Mouse (Mus musculus): ENCODE measurements at regions not wholly inside any gene's neighbourhood (a gene's known extent, or its start where the extent isn't known, plus 50 kb on each side); places are given as distances from the start of the nearest gene placed in this dataset.

DNA sequence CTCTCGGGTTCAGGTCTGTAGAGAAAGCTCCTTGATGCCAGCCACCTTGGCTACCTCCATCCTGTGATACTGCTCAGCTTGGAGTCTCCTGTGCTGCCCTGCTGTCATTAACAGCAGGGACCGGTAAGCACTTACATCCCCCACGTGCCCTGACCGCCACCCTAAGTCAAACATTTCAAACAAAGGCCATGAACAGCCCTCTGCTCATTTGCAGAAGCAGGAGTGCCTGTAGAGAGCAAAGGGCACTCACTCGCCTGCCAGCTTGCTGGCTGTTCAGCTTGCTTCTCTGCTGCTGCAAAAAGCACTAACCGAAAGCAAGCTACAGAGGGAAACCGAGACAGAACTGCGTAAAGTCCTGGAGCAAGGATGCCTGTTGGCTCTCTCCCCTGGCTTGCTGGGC is 61.8 kb upstream of the Thy1 start:
- no peak for TF ChIP-seq TAL1 (conservative IDR thresholded peaks at IDR 0.05; ENCODE audit: low read depth, low read length)
- no peak for TF ChIP-seq GATA2 (IDR thresholded peaks at IDR 0.05; ENCODE audit: borderline replicate concordance, low read depth, low read length)
- TF ChIP-seq CTCF (IDR thresholded peaks at IDR 0.05; ENCODE audit: low read depth, low read length) = no peak
- no peak for TF ChIP-seq GATA1 (IDR thresholded peaks at IDR 0.05; ENCODE audit: borderline replicate concordance, low read length)
- TF ChIP-seq POLR2AphosphoS5 (IDR thresholded peaks at IDR 0.05; ENCODE audit: insufficient replicate concordance, low read depth, low read length) = no peak
- H3K9me3 ChIP-seq (replicated peaks) = no peaks in the 10 kb centered on the region
- H3K36me3 ChIP-seq (replicated peaks) = no peaks in the 10 kb centered on the region
- peaks cover 5% of the 10 kb centered on the region; the same call in 1 of the 2 replicates for H3K27me3 ChIP-seq (ENCODE audit: insufficient read depth, low read length)
- ATAC-seq (ENCODE audit: extremely low read depth, insufficient number of reproducible peaks, low FRiP score, poor library complexity, severe bottlenecking) (no peak), DNase-seq (ENCODE audit: low spot score) (no peak)
- no peak overlapping the region for H3K4me3 ChIP-seq (ENCODE audit: low read depth, low read length)
- H3K4me1 ChIP-seq (ENCODE audit: insufficient read depth, low read depth, low read length) = no peaks in the 10 kb centered on the region

DNA sequence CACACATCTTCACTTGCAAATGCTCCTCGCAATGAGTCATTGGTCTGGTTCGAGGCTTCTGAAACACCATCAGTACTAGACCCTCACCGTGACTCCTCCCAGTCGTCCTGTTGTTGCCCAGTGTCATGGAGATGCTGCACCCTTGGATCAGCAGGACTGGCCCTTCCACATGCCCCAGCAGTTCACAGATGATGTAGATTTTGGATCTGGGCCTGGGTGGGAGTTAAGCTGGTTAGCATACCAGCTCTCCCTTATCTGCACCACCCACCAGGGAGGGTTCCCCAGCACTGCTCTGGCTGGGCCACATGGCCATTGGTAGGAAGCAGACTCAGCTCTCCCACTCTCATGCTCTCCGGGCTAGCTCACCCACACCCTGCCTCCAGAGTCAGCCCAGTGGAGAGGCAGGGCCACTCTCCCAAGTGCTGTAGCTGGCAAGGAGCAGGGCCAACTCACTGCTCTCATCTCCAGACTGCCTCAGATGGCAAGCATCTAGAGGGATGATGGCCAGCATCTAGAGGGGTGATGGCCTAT is 60.8 kb upstream of the Thy1 start:
- TF ChIP-seq GATA2 (IDR thresholded peaks at IDR 0.05; ENCODE audit: borderline replicate concordance, low read depth, low read length) (no peak), GATA1 (IDR thresholded peaks at IDR 0.05; ENCODE audit: borderline replicate concordance, low read length) (no peak), TAL1 (conservative IDR thresholded peaks at IDR 0.05; ENCODE audit: low read depth, low read length) (no peak), POLR2AphosphoS5 (IDR thresholded peaks at IDR 0.05; ENCODE audit: insufficient replicate concordance, low read depth, low read length) (no peak), CTCF (IDR thresholded peaks at IDR 0.05; ENCODE audit: low read depth, low read length) (no peak)
- Histone ChIP-seq H3K9me3 (replicated peaks) (no peaks in the 10 kb centered on the region), H3K36me3 (replicated peaks) (no peaks in the 10 kb centered on the region), H3K27me3 (ENCODE audit: insufficient read depth, low read length) (peaks cover 5% of the 10 kb centered on the region; the same call in 1 of the 2 replicates), H3K4me3 (ENCODE audit: low read depth, low read length) (no peak overlapping the region), H3K4me1 (ENCODE audit: insufficient read depth, low read depth, low read length) (no peaks in the 10 kb centered on the region)
- DNase-seq (ENCODE audit: low spot score) (no peak), ATAC-seq (ENCODE audit: extremely low read depth, insufficient number of reproducible peaks, low FRiP score, poor library complexity, severe bottlenecking) (no peak)

DNA sequence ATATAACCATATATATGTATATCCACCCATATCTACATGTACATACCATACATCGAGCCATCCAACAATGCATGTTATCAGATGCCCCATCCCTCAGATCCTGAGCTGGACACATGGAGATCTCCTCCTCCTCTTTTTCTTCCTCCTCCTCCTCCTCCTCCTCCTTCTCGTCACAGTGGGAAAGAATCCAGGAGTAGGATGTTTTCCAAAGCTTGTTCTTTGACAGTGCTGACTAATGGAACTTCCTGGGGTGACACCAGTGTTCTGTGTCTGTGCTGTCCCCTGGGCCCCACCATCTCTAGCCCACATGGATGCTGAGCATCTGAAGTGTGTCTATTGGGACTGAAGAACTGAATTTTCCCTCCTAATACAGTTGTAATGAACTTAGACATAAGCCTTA is 60.0 kb upstream of the Thy1 start:
- peaks cover 5% of the 10 kb centered on the region; the same call in 1 of the 2 replicates for H3K27me3 ChIP-seq (ENCODE audit: insufficient read depth, low read length)

GRCm38 (mm10) chr9:43984181-43985062 is 58.8 kb upstream of the Thy1 start:
- no peak overlapping the region for H3K4me3 ChIP-seq (ENCODE audit: low read depth, low read length)
- H3K36me3 ChIP-seq (replicated peaks) = no peaks in the 10 kb centered on the region
- H3K9me3 ChIP-seq (replicated peaks) = no peaks in the 10 kb centered on the region
- no peaks in the 10 kb centered on the region for H3K4me1 ChIP-seq (ENCODE audit: insufficient read depth, low read depth, low read length)
- no peak for ATAC-seq (ENCODE audit: extremely low read depth, insufficient number of reproducible peaks, low FRiP score, poor library complexity, severe bottlenecking)
- TF ChIP-seq POLR2AphosphoS5 (IDR thresholded peaks at IDR 0.05; ENCODE audit: insufficient replicate concordance, low read depth, low read length) (no peak), CTCF (IDR thresholded peaks at IDR 0.05; ENCODE audit: low read depth, low read length) (peak; percentile 82)
- peaks cover 3% of the 10 kb centered on the region; the same call in 1 of the 2 replicates for H3K27me3 ChIP-seq (ENCODE audit: insufficient read depth, low read length)
- DNase-seq (ENCODE audit: low spot score) = peak; percentile 59

More for the DNA sequence above, 60.0 kb upstream of the Thy1 start:
- no peaks in the 10 kb centered on the region for H3K4me1 ChIP-seq (ENCODE audit: insufficient read depth, low read depth, low read length)
- TF ChIP-seq GATA2 (IDR thresholded peaks at IDR 0.05; ENCODE audit: borderline replicate concordance, low read depth, low read length) = no peak
- ATAC-seq (ENCODE audit: extremely low read depth, insufficient number of reproducible peaks, low FRiP score, poor library complexity, severe bottlenecking) (no peak), DNase-seq (ENCODE audit: low spot score) (no peak)
- H3K36me3 ChIP-seq (replicated peaks) = no peaks in the 10 kb centered on the region
- H3K4me3 ChIP-seq (ENCODE audit: low read depth, low read length) = no peak overlapping the region
- H3K9me3 ChIP-seq (replicated peaks) = no peaks in the 10 kb centered on the region

DNA sequence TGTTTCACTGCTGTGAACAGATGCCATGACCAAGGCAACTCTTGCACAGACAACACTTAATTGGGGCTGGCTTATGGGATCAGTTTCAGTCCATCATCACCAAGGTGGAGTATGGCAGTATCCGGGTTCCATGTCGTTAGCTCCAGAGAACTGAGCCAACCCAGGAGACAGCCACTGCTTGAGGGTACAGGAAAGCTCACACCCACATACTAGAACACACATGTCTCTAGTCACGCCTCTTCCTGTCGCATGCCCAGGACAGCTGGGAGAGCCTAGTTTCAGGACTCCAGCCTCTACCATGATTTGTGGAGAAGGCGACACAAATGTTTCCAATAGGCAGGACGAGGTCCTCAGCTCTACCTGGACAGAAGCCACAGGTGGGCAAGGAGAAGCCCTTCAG is 55.2 kb upstream of the Thy1 start:
- Histone ChIP-seq H3K4me3 (ENCODE audit: low read depth, low read length) (no peak overlapping the region), H3K36me3 (replicated peaks) (no peaks in the 10 kb centered on the region), H3K4me1 (ENCODE audit: insufficient read depth, low read depth, low read length) (no peaks in the 10 kb centered on the region), H3K27me3 (ENCODE audit: insufficient read depth, low read length) (peaks cover 4% of the 10 kb centered on the region; the same call in 1 of the 2 replicates), H3K9me3 (replicated peaks) (no peaks in the 10 kb centered on the region)
- ATAC-seq (ENCODE audit: extremely low read depth, insufficient number of reproducible peaks, low FRiP score, poor library complexity, severe bottlenecking) (no peak), DNase-seq (ENCODE audit: low spot score) (no peak)
- TF ChIP-seq GATA1 (IDR thresholded peaks at IDR 0.05; ENCODE audit: borderline replicate concordance, low read length) (no peak), POLR2AphosphoS5 (IDR thresholded peaks at IDR 0.05; ENCODE audit: insufficient replicate concordance, low read depth, low read length) (no peak), GATA2 (IDR thresholded peaks at IDR 0.05; ENCODE audit: borderline replicate concordance, low read depth, low read length) (no peak), CTCF (IDR thresholded peaks at IDR 0.05; ENCODE audit: low read depth, low read length) (no peak), TAL1 (conservative IDR thresholded peaks at IDR 0.05; ENCODE audit: low read depth, low read length) (no peak)

DNA sequence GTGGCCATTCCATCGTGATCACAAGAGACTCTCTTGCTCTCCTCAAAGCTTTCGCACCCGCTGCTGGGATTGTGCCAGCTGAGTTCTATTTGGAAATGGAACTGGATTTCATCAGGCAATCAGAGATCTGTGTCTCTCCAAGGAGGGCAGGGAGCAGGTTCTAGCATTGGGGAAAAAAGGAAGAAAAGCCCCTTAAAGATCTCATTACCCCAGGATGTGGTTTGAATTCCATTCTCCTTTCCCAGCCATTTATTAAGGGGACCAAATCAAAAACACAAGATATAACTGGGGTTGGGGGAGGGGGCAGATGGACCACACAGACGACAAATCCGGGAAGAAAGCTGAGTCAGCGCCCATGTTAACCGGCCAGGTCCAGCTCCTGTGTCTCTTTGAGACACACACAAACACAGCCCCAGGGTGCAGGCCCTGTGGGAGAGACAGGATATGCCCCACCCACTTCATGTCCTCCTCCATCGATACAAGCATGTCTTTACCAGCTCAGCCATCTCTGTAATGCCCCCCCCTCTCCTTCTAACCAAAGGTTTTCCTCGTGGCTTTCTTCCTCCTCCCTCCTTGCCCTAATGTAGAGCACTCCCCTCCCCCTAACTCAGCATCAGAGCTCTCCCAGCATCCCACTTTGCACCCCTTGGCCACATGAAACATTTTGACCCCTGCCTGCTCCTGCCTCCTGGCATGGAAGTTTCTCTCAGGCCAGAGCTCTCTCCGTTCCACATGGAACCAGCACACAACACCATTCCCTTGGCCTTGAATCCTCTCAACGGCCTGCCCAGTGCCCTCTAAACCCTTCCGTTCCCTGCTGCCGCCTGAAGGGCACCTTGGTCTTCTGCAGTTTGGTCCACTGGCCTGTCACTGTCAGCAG is 54.0 kb upstream of the Thy1 start:
- Histone ChIP-seq H3K27me3 (ENCODE audit: insufficient read depth, low read length) (peaks cover 4% of the 10 kb centered on the region; the same call in 1 of the 2 replicates), H3K4me3 (ENCODE audit: low read depth, low read length) (no peak overlapping the region), H3K9me3 (replicated peaks) (no peaks in the 10 kb centered on the region), H3K4me1 (ENCODE audit: insufficient read depth, low read depth, low read length) (no peaks in the 10 kb centered on the region), H3K36me3 (replicated peaks) (no peaks in the 10 kb centered on the region)
- TF ChIP-seq GATA2 (IDR thresholded peaks at IDR 0.05; ENCODE audit: borderline replicate concordance, low read depth, low read length) = no peak
- no peak for TF ChIP-seq TAL1 (conservative IDR thresholded peaks at IDR 0.05; ENCODE audit: low read depth, low read length)
- TF ChIP-seq POLR2AphosphoS5 (IDR thresholded peaks at IDR 0.05; ENCODE audit: insufficient replicate concordance, low read depth, low read length) = no peak
- TF ChIP-seq CTCF (IDR thresholded peaks at IDR 0.05; ENCODE audit: low read depth, low read length) = no peak
- TF ChIP-seq GATA1 (IDR thresholded peaks at IDR 0.05; ENCODE audit: borderline replicate concordance, low read length) = no peak
- ATAC-seq (ENCODE audit: extremely low read depth, insufficient number of reproducible peaks, low FRiP score, poor library complexity, severe bottlenecking) (no peak), DNase-seq (ENCODE audit: low spot score) (no peak)

All from G1E (cell line).